8 mouse cellular contexts compared by ENCODE assay signal in the genomic region with DNA sequence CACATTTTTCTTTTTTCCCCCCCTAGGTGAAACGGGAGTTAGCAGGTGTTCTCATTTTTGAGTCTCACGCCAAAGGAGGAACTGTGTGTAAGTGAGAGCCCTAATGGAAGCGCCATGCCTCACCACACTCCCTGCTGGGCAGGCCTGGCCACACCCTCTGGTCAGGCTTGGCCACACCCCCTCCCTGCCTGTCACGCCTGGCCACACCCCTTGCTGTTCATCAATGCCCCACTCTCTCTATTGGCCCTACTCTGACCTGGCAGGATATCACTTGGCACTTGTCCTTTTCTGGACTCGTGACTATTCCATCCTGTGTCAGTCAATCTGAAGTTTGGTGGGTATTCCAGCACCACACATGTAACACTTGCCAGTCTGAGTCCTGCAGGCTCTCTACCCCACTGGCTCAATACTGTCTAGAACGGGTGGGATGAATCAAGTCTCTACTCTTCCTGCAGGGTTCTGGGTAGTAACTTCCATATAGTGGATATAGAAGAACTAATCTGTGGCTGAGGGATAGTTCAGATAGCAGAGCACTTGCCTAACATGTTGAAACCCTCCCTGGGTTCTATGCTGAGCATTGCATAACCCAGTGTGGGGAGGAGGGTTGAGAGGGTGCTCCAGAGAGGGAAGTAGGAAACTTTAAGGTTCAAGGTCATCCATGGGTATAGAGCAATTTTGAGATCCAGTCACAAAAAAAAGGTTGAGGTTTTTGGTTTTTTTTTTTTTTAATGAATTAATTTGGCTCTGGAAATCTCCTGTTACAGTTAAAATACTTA.
A peak's percentile ranks its signal among the peaks of the same experiment; 100 is the strongest.
DNase-seq lines count a peak whose midpoint lies in the region; ATAC-seq and TF ChIP-seq lines count a peak whose summit lies in the region.

No protein-coding gene starts in this region.

- peak; percentile 82 for ATAC-seq in common myeloid progenitor, adult 5-6 weeks (replicated peaks; ENCODE audit: low read depth, poor library complexity, severe bottlenecking)

- H3K27ac ChIP-seq in gastrocnemius, adult 2 months = no peak overlapping the region

- intact Hi-C loops in gastrocnemius, adult 2 months (cut with DNase I) = no loop called here

- no peak overlapping the region for H3K4me3 ChIP-seq in gastrocnemius, adult 2 months

- DNase-seq in heart, adult 11 months = peak; percentile 86
- no peak for DNase-seq in heart, postnatal 4 days
- DNase-seq in A20 (ENCODE audit: low read depth, low spot score) = peak; percentile 52
- peak; percentile 47 to 51 for DNase-seq in lung, postnatal 4 days
- no peak for DNase-seq in left cerebral cortex, adult 8-10 months (ENCODE audit: low spot score in 2 of 2)
- no peak for DNase-seq in Muller cell, postnatal 12 days (ENCODE audit: inconsistent ontology term)
- no peak for DNase-seq in gastrocnemius, adult 2 months

- TF ChIP-seq CTCF in gastrocnemius, adult 2 months (IDR thresholded peaks at IDR 0.05) = no peak

Comparison
In these comparisons a context has a peak if more than half of its experiments do, and no peak if none do; other contexts are left out.
1. DNase-seq: peak in heart, adult 11 months (single experiment), A20 (single experiment) and lung, postnatal 4 days (2 of 2); none in heart, postnatal 4 days (single experiment), left cerebral cortex, adult 8-10 months (0 of 2), Muller cell, postnatal 12 days (single experiment) and gastrocnemius, adult 2 months (single experiment).